In genomic region chr14:25154180-25154579, GRCm38 (mm10) we compare ENCODE assay signal across 17 mouse cellular contexts.
A peak's percentile ranks its signal among the peaks of the same experiment; 100 is the strongest.
DNase-seq lines count a peak whose midpoint lies in the region; ATAC-seq lines count a peak whose summit lies in the region.
"Had no signal": no experiment of that assay in that cellular context is flagged by ENCODE, and none has a peak within 500 bp of the region (broad histone marks: within the 10 kb centered on the region; RNA-seq: fewer than 3 reads in every experiment).

No protein-coding gene starts in this region.

- no peaks in the 10 kb centered on the region for H3K36me3 ChIP-seq in heart, embryonic 10.5 days
- H3K36me3 ChIP-seq in hindbrain, embryonic 10.5 days = no peaks in the 10 kb centered on the region
- H3K36me3 ChIP-seq in hindbrain, embryonic 13.5 days = no peaks in the 10 kb centered on the region
- H3K36me3 ChIP-seq in midbrain, embryonic 10.5 days = no peaks in the 10 kb centered on the region
- H3K36me3 ChIP-seq in midbrain, embryonic 13.5 days = no peaks in the 10 kb centered on the region
- H3K36me3 ChIP-seq in limb, embryonic 10.5 days = no peaks in the 10 kb centered on the region

- H3K4me3 ChIP-seq in heart, embryonic 10.5 days = no peak overlapping the region
- H3K4me3 ChIP-seq in hindbrain, embryonic 10.5 days = no peak overlapping the region
- H3K4me3 ChIP-seq in hindbrain, embryonic 13.5 days = no peak overlapping the region
- no peak overlapping the region for H3K4me3 ChIP-seq in midbrain, embryonic 10.5 days
- no peak overlapping the region for H3K4me3 ChIP-seq in midbrain, embryonic 13.5 days (replicated peaks)
- no peak overlapping the region for H3K4me3 ChIP-seq in limb, embryonic 10.5 days

- H3K4me1 ChIP-seq in heart, embryonic 10.5 days = peaks cover 65% of the 10 kb centered on the region
- H3K4me1 ChIP-seq in hindbrain, embryonic 10.5 days (replicated peaks) = peaks cover 19% of the 10 kb centered on the region
- peaks cover 29% of the 10 kb centered on the region for H3K4me1 ChIP-seq in hindbrain, embryonic 13.5 days (replicated peaks)
- H3K4me1 ChIP-seq in midbrain, embryonic 10.5 days = peaks cover 21% of the 10 kb centered on the region
- H3K4me1 ChIP-seq in midbrain, embryonic 13.5 days (replicated peaks) = peaks cover 25% of the 10 kb centered on the region
- 0 out of 2 replicates have a peak, but pooled peaks cover 2% of the 10 kb centered on the region for H3K4me1 ChIP-seq in limb, embryonic 10.5 days

- H3K27ac ChIP-seq in heart, embryonic 10.5 days = peak overlapping the region; percentile 76; the same call in 1 of the 2 replicates
- peak overlapping the region; percentile 45; the same call in 1 of the 2 replicates for H3K27ac ChIP-seq in hindbrain, embryonic 10.5 days
- H3K27ac ChIP-seq in hindbrain, embryonic 13.5 days = no peak overlapping the region
- 0 out of 2 replicates have a peak overlapping the region, but pooled peaks have one; percentile 20 for H3K27ac ChIP-seq in midbrain, embryonic 10.5 days (replicated peaks)
- H3K27ac ChIP-seq in midbrain, embryonic 13.5 days = no peak overlapping the region
- 0 out of 2 replicates have a peak overlapping the region, but pooled peaks have one; percentile 36 for H3K27ac ChIP-seq in limb, embryonic 10.5 days
- H3K27ac ChIP-seq: kidney, postnatal 0 days; macrophage had no signal

- H3K4me2 ChIP-seq in hindbrain, embryonic 13.5 days = no peak overlapping the region
- no peak overlapping the region for H3K4me2 ChIP-seq in midbrain, embryonic 13.5 days (replicated peaks)
- H3K4me2 ChIP-seq: liver, embryonic 11.5 days had no signal

- no peaks in the 10 kb centered on the region for H3K9me3 ChIP-seq in heart, embryonic 10.5 days
- H3K9me3 ChIP-seq in hindbrain, embryonic 10.5 days = no peaks in the 10 kb centered on the region
- no peaks in the 10 kb centered on the region for H3K9me3 ChIP-seq in hindbrain, embryonic 13.5 days
- no peaks in the 10 kb centered on the region for H3K9me3 ChIP-seq in midbrain, embryonic 10.5 days (replicated peaks)
- H3K9me3 ChIP-seq in midbrain, embryonic 13.5 days = no peaks in the 10 kb centered on the region
- H3K9me3 ChIP-seq in limb, embryonic 10.5 days (replicated peaks) = no peaks in the 10 kb centered on the region

- H3K9ac ChIP-seq in hindbrain, embryonic 13.5 days = no peak overlapping the region
- no peak overlapping the region for H3K9ac ChIP-seq in midbrain, embryonic 13.5 days (replicated peaks)

- no peak for ATAC-seq in hindbrain, embryonic 13.5 days (ENCODE audit: low FRiP score)
- ATAC-seq in midbrain, embryonic 13.5 days = no peak
- ATAC-seq: inflammation-experienced regulatory T-cells, adult 6 months had no signal

- WGBS in heart, embryonic 10.5 days = 39% methylated on average over 8 of the region's 8 CpGs
- WGBS in hindbrain, embryonic 10.5 days = 84% methylated on average over 8 of the region's 8 CpGs
- 67% methylated on average over 8 of the region's 8 CpGs for WGBS in hindbrain, embryonic 13.5 days
- 77% methylated on average over 8 of the region's 8 CpGs for WGBS in midbrain, embryonic 10.5 days
- 58% methylated on average over 8 of the region's 8 CpGs for WGBS in midbrain, embryonic 13.5 days
- 94% methylated on average over 8 of the region's 8 CpGs for WGBS in limb, embryonic 10.5 days

- DNase-seq in heart, embryonic 10.5 days (ENCODE audit: low spot score) = no peak
- DNase-seq in heart, postnatal 14 days = no peak
- DNase-seq in hindbrain, embryonic 10.5 days (ENCODE audit: low spot score) = no peak
- DNase-seq in midbrain, embryonic 10.5 days (ENCODE audit: low spot score) = no peak
- DNase-seq in limb, embryonic 10.5 days (ENCODE audit: low spot score) = no peak
- DNase-seq in left cerebral cortex, adult 9 months (ENCODE audit: low spot score in 2 of 2) = no peak
- DNase-seq: adrenal gland, postnatal 36 days; B cell, adult 2 months; gastrocnemius, postnatal 14 days; layer of hippocampus, postnatal 36 days; thymus, postnatal 14 days had no signal

- H3K27me3 ChIP-seq in heart, embryonic 10.5 days (ENCODE audit: insufficient read depth, poor library complexity, severe bottlenecking) = no peaks in the 10 kb centered on the region
- no peaks in the 10 kb centered on the region; the same call in 1 of the 2 replicates for H3K27me3 ChIP-seq in hindbrain, embryonic 10.5 days (ENCODE audit: insufficient read depth, poor library complexity, severe bottlenecking)
- H3K27me3 ChIP-seq in hindbrain, embryonic 13.5 days = no peaks in the 10 kb centered on the region
- no peaks in the 10 kb centered on the region for H3K27me3 ChIP-seq in midbrain, embryonic 10.5 days (ENCODE audit: low read depth, poor library complexity, severe bottlenecking)
- no peaks in the 10 kb centered on the region for H3K27me3 ChIP-seq in midbrain, embryonic 13.5 days
- H3K27me3 ChIP-seq in limb, embryonic 10.5 days (ENCODE audit: low read depth, poor library complexity, severe bottlenecking) = no peaks in the 10 kb centered on the region

- intact Hi-C loops in heart, postnatal 14 days (cut with DNase I) = no loop called here

Comparison
In these comparisons a context has a peak if more than half of its experiments do, and no peak if none do; other contexts are left out.
1. H3K27ac ChIP-seq: peak in heart, embryonic 10.5 days (single experiment), hindbrain, embryonic 10.5 days (single experiment), midbrain, embryonic 10.5 days (single experiment) and limb, embryonic 10.5 days (single experiment); none in hindbrain, embryonic 13.5 days (single experiment) and midbrain, embryonic 13.5 days (single experiment).